Mouse (Mus musculus): ENCODE measurements at regions not wholly inside any gene's neighbourhood (a gene's known extent, or its start where the extent isn't known, plus 50 kb on each side); places are given as distances from the start of the nearest gene placed in this dataset.

- TF ChIP-seq E2F4 (IDR thresholded peaks at IDR 0.05; ENCODE audit: insufficient read depth) (no peak), SRF (IDR thresholded peaks at IDR 0.05; ENCODE audit: control insufficient read depth, insufficient read length, low read depth) (no peak), MAX (IDR thresholded peaks at IDR 0.05; ENCODE audit: low read depth) (no peak), POLR2A (IDR thresholded peaks at IDR 0.05; ENCODE audit: insufficient read length, low read depth) (no peak), REST (IDR thresholded peaks at IDR 0.05; ENCODE audit: insufficient read depth, insufficient read length) (no peak), MYOG (IDR thresholded peaks at IDR 0.05; ENCODE audit: control insufficient read depth in 1 of 3, insufficient read depth in 1 of 3, insufficient read length in 2 of 3, low read depth in 2 of 3) (no peak), USF1 (IDR thresholded peaks at IDR 0.05; ENCODE audit: low read depth) (no peak), TCF3 (IDR thresholded peaks at IDR 0.05; ENCODE audit: insufficient read length, low read depth) (no peak), TCF12 (IDR thresholded peaks at IDR 0.05; ENCODE audit: insufficient read depth, poor library complexity, severe bottlenecking) (no peak), CEBPB (IDR thresholded peaks at IDR 0.05; ENCODE audit: insufficient read depth, poor library complexity, severe bottlenecking) (no peak), MYOD1 (IDR thresholded peaks at IDR 0.05; ENCODE audit: control insufficient read depth in 1 of 3, insufficient read length in 2 of 3, low read depth in 2 of 3) (no peak), POLR2AphosphoS2 (IDR thresholded peaks at IDR 0.05; ENCODE audit: insufficient read length, low read depth) (no peak)
- Histone ChIP-seq H3K4me3 (no peak overlapping the region), H3K36me3 (ENCODE audit: control insufficient read depth, insufficient read depth) (no peaks in the 10 kb centered on the region), H3ac (ENCODE audit: control insufficient read depth, insufficient read length) (no peak overlapping the region), H3K27me3 (ENCODE audit: control insufficient read depth, insufficient read depth, insufficient read length) (no peaks in the 10 kb centered on the region), H3K4me2 (ENCODE audit: low read depth) (no peak overlapping the region), H3K79me2 (ENCODE audit: control insufficient read depth, insufficient read depth) (no peaks in the 10 kb centered on the region)
Measured at GRCm38 (mm10) chr9:94016747-94017487, 521.0 kb downstream of the 1190002N15Rik start.

GRCm38 (mm10) chr9:93992216-93992615 is 545.7 kb downstream of the 1190002N15Rik start:
- Histone ChIP-seq H3K79me2 (ENCODE audit: control insufficient read depth, insufficient read depth) (no peaks in the 10 kb centered on the region), H3ac (ENCODE audit: control insufficient read depth, insufficient read length) (no peak overlapping the region), H3K4me2 (ENCODE audit: low read depth) (no peak overlapping the region), H3K4me3 (no peak overlapping the region), H3K27me3 (ENCODE audit: control insufficient read depth, insufficient read depth, insufficient read length) (no peaks in the 10 kb centered on the region), H3K36me3 (ENCODE audit: control insufficient read depth, insufficient read depth) (no peaks in the 10 kb centered on the region)
- TF ChIP-seq TCF12 (IDR thresholded peaks at IDR 0.05; ENCODE audit: insufficient read depth, poor library complexity, severe bottlenecking) = no peak

- no peaks in the 10 kb centered on the region for H3K36me3 ChIP-seq (ENCODE audit: control insufficient read depth, insufficient read depth)
- H3K4me2 ChIP-seq (ENCODE audit: low read depth) = no peak overlapping the region
- TF ChIP-seq REST (IDR thresholded peaks at IDR 0.05; ENCODE audit: insufficient read depth, insufficient read length) (no peak), E2F4 (IDR thresholded peaks at IDR 0.05; ENCODE audit: insufficient read depth) (no peak)
- no peak overlapping the region for H3K4me3 ChIP-seq
- H3K79me2 ChIP-seq (ENCODE audit: control insufficient read depth, insufficient read depth) = no peaks in the 10 kb centered on the region
- H3ac ChIP-seq (ENCODE audit: control insufficient read depth, insufficient read length) = no peak overlapping the region
- no peaks in the 10 kb centered on the region for H3K27me3 ChIP-seq (ENCODE audit: control insufficient read depth, insufficient read depth, insufficient read length)
Measured at GRCm38 (mm10) chr9:93991141-93991540, 546.7 kb downstream of the 1190002N15Rik start.

GRCm38 (mm10) chr9:93981136-93981535 is 556.7 kb downstream of the 1190002N15Rik start:
- Histone ChIP-seq H3K4me3 (no peak overlapping the region), H3K79me2 (ENCODE audit: control insufficient read depth, insufficient read depth) (no peaks in the 10 kb centered on the region), H3ac (ENCODE audit: control insufficient read depth, insufficient read length) (no peak overlapping the region), H3K27me3 (ENCODE audit: control insufficient read depth, insufficient read depth, insufficient read length) (no peaks in the 10 kb centered on the region), H3K36me3 (ENCODE audit: control insufficient read depth, insufficient read depth) (no peaks in the 10 kb centered on the region), H3K4me2 (ENCODE audit: low read depth) (no peak overlapping the region)
- TF ChIP-seq CEBPB (IDR thresholded peaks at IDR 0.05; ENCODE audit: insufficient read depth, poor library complexity, severe bottlenecking) (no peak), POLR2A (IDR thresholded peaks at IDR 0.05; ENCODE audit: insufficient read length, low read depth) (no peak), TCF12 (IDR thresholded peaks at IDR 0.05; ENCODE audit: insufficient read depth, poor library complexity, severe bottlenecking) (no peak), MYOD1 (IDR thresholded peaks at IDR 0.05; ENCODE audit: control insufficient read depth in 1 of 3, insufficient read length in 2 of 3, low read depth in 2 of 3) (no peak), POLR2AphosphoS2 (IDR thresholded peaks at IDR 0.05; ENCODE audit: insufficient read length, low read depth) (no peak), SRF (IDR thresholded peaks at IDR 0.05; ENCODE audit: control insufficient read depth, insufficient read length, low read depth) (no peak), USF1 (IDR thresholded peaks at IDR 0.05; ENCODE audit: low read depth) (no peak), MYOG (IDR thresholded peaks at IDR 0.05; ENCODE audit: control insufficient read depth in 1 of 3, insufficient read depth in 1 of 3, insufficient read length in 2 of 3, low read depth in 2 of 3) (no peak), MAX (IDR thresholded peaks at IDR 0.05; ENCODE audit: low read depth) (no peak), REST (IDR thresholded peaks at IDR 0.05; ENCODE audit: insufficient read depth, insufficient read length) (no peak), TCF3 (IDR thresholded peaks at IDR 0.05; ENCODE audit: insufficient read length, low read depth) (no peak), E2F4 (IDR thresholded peaks at IDR 0.05; ENCODE audit: insufficient read depth) (no peak)

- no peaks in the 10 kb centered on the region for H3K27me3 ChIP-seq (ENCODE audit: control insufficient read depth, insufficient read depth, insufficient read length)
- H3K4me3 ChIP-seq = no peak overlapping the region
- no peaks in the 10 kb centered on the region for H3K79me2 ChIP-seq (ENCODE audit: control insufficient read depth, insufficient read depth)
- H3ac ChIP-seq (ENCODE audit: control insufficient read depth, insufficient read length) = no peak overlapping the region
- TF ChIP-seq MYOG (IDR thresholded peaks at IDR 0.05; ENCODE audit: control insufficient read depth in 1 of 3, insufficient read depth in 1 of 3, insufficient read length in 2 of 3, low read depth in 2 of 3) (no peak), TCF3 (IDR thresholded peaks at IDR 0.05; ENCODE audit: insufficient read length, low read depth) (no peak), POLR2AphosphoS2 (IDR thresholded peaks at IDR 0.05; ENCODE audit: insufficient read length, low read depth) (no peak), MYOD1 (IDR thresholded peaks at IDR 0.05; ENCODE audit: control insufficient read depth in 1 of 3, insufficient read length in 2 of 3, low read depth in 2 of 3) (no peak), CEBPB (IDR thresholded peaks at IDR 0.05; ENCODE audit: insufficient read depth, poor library complexity, severe bottlenecking) (no peak), REST (IDR thresholded peaks at IDR 0.05; ENCODE audit: insufficient read depth, insufficient read length) (no peak), POLR2A (IDR thresholded peaks at IDR 0.05; ENCODE audit: insufficient read length, low read depth) (no peak), TCF12 (IDR thresholded peaks at IDR 0.05; ENCODE audit: insufficient read depth, poor library complexity, severe bottlenecking) (no peak)
- H3K36me3 ChIP-seq (ENCODE audit: control insufficient read depth, insufficient read depth) = no peaks in the 10 kb centered on the region
- H3K4me2 ChIP-seq (ENCODE audit: low read depth) = no peak overlapping the region
Measured at GRCm38 (mm10) chr9:93969691-93970284, 568.1 kb downstream of the 1190002N15Rik start.
